Mouse (Mus musculus): ENCODE measurements around the gene Ppp1r16b.
A peak's percentile ranks its signal among the peaks of the same experiment; 100 is the strongest.
"Not testable (repeated sequence)": the region's sequence is repeated elsewhere in the genome, so short reads cannot be mapped to it uniquely, and the experiment has no call there.

The Ppp1r16b gene

DNA sequence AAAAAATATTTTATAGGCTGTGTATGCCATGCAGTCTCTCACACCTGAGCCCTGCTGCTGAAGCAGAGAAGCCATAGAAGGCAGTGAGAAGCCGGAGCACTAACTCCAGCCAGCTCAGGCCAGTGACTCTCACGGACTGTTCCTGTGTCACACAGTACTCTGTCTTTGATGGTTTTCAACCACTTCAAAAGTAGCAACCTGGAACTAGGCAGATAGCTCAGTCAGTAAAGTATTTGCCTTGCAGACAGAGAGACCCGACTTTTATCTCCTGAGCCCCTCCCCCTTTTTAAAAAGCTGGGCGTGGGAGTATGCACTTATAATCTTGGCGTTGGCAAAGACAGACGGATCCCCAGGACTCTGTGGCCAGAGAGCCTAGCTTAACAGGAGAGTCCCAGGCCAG, 58.6 kb downstream of the Ppp1r16b start:
- DNase-seq (ENCODE audit: low spot score in 2 of 2), result no peak

DNA sequence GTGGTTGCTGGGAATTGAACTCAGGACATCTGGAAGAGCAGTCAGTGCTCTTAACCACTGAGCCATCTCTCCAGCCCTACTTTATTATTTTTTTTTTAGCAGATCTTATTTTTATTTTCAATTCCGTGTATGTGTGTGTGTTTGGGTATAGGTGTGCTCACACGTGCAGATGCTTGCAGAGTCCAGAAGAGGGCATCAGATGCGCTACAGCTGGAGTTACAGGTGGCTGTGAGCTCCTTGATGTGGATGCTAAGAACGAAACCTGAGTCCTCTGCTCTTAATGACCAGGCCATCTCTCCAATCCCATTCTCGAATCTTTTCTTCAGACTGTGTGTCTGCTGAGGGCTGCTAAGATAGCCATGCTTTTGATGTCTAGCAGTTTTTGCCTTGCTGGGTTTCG, 61.1 kb downstream of the Ppp1r16b start:
- DNase-seq (ENCODE audit: low spot score in 2 of 2), result no peak

DNA sequence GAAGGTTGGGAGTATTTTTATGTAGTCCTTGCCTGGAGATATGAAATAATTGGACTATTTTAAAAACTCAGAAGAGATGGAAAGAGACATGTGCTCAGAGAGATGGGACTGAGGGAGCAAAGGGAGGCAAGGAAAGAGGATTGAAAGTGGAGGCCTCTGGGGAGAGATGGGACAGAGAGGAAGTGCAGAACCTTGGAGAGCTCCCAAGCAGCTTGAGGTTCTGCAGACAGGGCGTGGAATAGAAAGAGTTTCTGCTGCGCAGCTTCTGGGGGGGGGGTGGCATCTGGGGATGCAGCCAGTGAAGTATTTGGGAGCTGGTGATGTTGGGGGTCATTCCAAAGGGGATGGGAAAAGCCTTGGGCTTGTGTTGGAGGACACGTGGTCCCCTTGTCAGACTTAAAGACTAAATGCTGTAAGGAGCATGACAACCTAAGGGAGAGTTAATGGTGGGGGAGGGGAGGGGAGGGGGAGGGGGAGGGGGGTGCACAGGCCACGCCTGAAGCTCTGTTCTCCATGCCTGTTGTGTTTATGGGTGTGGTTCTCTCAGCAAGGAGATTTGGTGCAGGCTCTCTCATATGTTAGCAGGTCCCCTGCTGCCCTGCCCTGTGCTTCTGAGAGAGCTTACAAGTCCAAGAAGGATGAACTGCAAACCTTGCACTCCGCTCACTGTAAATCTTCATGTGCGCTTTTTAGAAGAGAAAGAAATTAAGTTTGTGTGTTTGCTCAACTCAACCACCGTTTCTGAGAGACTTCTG, 63.0 kb downstream of the Ppp1r16b start:
- no peak for DNase-seq (ENCODE audit: low spot score in 2 of 2)

DNA sequence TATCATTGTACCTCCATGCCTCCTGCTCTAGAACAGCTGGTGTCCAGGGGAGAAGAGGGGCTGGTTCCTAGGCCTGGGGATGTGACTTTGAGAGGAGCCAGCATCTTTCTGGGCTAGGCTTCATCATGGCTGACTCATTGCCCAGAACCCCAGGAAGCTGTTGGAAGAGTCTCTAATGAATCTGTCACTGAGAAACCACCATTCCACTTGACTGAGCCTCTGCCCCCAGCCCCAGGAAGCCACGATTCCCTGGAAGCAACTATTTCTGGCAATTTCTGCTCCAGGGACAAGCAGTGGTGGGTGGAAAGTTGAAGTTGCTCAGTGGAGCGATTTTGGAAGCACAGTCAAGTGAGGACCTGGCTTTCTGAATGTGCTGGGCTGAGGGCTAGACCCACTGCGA, 65.7 kb downstream of the Ppp1r16b start:
- peak in 1 of 2 experiments; percentile 44 for DNase-seq (ENCODE audit: low spot score in 2 of 2)

DNA sequence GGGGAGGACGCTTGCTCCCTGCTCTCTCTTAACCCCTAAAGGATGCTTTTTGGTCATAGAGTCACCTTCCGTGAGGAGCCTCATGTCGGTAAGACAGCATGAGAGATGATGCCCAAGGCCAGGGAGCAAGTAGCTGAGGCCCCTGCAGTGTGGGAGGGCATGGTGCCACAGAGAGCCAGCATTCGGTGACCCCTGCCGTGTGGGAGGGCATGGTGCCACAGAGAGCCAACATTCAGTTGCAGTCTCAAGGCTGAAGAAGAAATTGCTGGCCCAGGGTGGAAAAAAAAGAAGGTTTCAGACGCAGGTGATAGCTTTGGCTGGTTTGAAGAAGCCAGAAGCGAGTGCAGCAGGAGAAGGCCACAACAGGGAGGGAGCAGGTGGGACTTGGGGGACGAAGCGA, 67.3 kb downstream of the Ppp1r16b start:
- no peak for DNase-seq (ENCODE audit: low spot score in 2 of 2)

DNA sequence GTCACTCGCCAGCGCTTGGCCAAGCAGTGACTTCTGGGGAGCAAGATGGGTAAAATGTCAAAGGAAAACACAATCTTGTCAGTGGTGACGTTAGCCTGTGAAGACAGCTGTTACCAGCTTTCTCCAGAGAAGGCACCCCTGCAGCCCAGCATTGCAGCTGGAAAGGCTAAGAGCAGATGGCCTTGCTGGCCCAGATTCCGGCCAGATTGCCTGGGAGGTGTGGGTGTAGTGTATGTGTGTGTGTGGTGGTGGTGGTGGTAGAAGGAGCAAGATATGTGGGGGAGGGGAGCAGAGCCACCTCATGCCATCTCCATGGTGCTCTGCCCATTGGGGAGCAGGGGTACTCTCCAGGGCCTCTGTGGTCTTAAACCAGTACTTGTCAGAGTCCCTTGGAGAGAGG, 67.9 kb downstream of the Ppp1r16b start:
- DNase-seq (ENCODE audit: low spot score in 2 of 2), result peak in 1 of 2 experiments; percentile 63

DNA sequence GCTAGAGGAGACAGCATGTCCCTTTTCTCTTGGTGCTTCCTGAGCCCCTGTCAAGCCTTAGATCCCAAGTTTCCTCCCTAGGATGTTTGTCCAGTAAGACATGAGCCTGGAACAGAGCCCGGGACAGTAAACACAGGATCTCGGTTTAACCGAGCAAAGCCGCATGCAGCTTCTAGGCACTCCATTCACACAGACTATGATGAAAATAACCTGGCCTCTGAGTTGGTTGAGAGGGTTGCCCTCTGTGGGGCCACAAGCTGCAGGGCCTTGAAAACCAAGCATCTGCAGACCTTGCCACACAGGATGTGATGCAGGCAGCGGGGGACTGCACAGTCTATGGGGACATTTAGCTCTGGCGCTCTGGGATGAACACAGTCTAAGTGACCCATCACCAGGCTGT, 68.7 kb downstream of the Ppp1r16b start:
- DNase-seq (ENCODE audit: low spot score in 2 of 2), result no peak

DNA sequence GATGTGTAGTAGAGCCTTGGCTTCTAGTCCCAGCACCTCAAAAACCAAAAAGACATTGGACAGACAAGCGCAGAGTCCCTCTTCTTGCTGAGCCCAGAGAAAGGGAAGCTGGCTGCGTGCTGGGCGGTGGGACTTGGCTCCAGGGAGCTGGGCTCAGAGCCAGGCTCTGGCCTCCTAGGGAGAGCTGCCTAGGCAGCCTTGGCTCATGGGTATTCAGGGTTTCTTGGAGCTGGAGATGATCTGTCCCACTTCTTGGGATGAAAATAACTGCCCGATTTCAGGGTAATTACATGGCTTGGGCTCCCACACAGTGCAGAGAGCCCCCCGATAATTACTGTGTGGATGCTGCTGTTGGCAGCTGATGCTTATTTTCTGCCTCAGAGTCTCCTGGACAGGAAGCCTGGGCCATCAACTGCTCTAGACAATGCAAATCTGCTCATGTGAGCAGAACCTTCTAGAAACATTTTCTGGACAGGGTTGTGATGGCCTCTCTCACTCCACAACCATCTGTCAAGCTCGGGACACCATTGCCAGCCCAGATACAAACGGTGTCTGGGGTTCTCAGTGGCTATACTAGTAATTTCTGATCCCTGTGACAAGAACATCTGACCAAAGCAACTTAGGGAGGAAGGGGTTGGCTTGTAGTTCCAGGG, 69.4 kb downstream of the Ppp1r16b start:
- DNase-seq (ENCODE audit: low spot score in 2 of 2), result peak in 1 of 2 experiments; percentile 71

DNA sequence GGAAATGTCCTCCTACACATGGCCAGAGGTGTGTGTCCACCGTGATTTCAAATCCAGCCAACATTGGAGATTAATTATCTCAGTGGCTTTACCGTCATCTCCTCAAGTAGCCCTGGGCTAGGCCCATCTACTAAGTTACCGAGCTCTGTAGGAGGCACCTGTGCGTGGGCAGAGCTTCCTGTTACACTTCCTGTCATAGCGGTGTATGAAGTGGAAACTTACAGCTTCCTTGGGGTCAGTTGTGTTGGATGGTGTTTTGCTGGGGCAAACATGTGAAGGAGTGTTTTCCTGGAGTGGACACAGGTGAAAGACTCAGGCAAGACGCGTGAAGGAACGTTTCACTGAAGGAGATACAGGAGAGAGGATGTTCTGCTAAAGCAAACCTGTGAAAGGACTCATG, 70.1 kb downstream of the Ppp1r16b start:
- no peak for DNase-seq (ENCODE audit: low spot score in 2 of 2)

DNA sequence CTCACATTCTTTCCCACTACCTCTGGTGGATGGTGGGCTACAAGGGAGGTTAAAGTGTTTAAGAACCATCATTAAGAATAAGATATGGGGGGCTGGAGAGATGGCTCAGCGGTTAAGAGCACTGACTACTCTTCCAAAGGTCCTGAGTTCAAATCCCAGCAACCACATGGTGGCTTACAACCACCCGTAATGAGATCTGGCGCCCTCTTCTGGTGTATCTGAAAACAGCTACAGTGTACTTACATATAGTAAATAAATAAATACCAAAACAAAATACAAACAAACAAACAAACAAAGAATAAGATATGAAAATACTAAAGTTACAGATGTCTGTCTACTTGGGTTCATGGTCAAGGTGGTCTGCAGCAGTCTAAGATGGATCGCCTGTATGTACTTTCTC, 71.0 kb downstream of the Ppp1r16b start:
- not testable (repeated sequence) for DNase-seq (ENCODE audit: low spot score in 2 of 2)

DNA sequence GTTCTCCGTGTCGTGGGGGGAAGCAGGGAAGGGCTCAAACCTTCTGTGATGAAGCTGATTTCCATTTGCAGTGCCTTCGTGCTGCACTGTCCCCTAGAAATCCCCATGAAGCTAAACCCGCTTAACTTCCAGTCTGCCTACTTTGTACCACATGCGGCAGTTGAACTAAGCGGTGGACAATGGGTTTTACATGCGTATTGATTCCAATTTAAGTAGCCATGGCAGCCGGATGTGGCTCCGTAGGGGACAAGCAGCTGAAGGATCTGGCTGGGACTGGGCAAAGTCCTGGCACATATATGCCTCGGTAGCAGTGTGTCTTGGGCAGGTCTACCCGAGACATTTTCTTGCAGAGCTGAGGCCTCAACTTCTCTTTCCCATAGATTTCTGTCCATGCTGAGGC, 73.4 kb downstream of the Ppp1r16b start:
- no peak for DNase-seq (ENCODE audit: low spot score in 2 of 2)

DNA sequence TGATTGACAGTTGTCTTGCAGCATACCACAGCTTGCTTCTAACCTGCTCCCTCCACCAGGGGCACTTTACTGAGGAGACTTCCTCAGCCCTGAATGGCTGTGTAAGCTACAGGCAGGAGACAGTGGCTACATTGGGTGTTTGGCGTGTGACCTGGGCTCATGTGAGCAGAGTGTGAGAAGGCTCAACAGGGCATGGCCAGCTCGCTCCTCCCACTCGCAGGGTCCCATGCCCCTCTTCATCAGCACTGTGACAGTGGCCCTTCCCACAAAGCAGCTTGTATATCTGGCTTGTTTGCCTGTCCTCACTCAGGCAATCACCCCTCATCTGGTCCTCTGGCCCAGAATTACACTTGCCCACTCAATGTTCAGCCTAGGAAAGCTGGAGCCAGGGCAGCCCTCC, 73.9 kb downstream of the Ppp1r16b start:
- DNase-seq (ENCODE audit: low spot score in 2 of 2), result no peak

DNA sequence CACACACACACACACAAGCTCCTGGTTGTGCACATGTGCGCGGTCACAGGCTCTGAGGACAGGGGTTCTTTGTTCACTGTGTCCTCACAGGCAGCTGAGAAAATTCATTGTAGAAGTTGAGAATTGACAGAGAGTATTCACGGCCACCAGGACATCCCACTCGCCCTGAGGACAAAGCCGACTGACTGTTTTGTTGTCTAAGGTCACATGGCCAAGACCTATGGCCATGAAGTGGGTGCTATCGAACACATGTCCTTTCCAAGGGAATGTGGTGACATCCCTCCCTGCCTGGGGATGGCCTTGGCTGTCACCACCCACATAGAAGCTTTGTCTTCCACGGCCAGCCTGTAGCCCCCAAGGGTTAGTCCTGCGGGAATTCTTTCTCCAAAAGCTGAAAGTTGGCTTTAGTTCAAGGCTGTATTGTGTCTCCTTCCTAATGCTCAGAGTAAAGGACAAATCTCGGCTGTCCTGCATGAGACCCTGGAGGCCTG, 75.9 kb downstream of the Ppp1r16b start:
- DNase-seq (ENCODE audit: low spot score in 2 of 2), result no peak

DNA sequence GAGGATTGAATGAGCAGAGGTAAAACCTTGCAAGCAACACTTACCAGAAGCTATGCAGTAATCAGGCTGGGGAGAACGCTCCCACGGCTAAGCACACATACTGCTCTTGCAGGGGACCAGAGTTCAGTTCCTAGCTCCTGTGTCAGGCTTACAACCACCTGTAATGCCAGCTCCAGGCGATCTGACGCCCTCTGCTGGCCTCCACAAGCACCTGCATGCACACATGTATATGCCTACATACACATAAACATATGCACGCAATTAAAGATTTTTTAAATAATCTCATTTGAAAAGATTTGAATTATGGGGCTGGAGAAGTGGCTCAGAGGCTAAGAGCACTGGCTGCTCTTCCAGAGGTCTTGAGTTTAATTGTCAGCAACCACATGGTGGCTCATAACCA, 77.2 kb downstream of the Ppp1r16b start:
- DNase-seq (ENCODE audit: low spot score in 2 of 2), result no peak

DNA sequence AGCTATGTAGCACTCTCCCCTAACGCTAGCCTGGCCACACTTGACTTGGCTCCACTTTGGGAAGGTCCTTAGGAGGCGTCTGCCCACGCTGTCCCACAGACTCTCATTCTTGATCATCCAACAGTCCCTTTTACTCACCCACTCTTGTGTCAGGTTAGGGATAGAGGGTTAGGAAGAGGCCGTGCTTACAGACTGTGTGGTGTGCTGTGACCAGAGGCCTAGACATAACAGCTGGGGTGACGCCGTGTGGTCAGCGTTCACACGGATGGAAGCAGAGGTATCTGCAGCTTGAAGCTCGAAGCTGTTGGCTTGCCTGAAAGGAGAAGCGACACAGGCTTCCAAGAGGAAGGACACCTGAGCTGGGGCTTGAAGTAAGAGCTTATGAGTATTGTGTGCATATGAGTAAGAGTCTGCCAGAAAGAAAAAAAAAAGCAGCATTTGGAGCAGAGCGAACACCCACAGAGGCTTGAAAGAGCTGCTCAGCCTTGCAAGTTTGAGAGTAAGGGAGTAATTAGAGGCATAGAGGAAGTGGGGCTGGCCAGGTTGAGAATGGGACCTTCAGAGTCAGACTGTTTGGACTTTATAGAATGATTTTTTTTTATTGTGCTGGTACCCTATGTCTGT, 78.4 kb downstream of the Ppp1r16b start:
- DNase-seq (ENCODE audit: low spot score in 2 of 2), result no peak

DNA sequence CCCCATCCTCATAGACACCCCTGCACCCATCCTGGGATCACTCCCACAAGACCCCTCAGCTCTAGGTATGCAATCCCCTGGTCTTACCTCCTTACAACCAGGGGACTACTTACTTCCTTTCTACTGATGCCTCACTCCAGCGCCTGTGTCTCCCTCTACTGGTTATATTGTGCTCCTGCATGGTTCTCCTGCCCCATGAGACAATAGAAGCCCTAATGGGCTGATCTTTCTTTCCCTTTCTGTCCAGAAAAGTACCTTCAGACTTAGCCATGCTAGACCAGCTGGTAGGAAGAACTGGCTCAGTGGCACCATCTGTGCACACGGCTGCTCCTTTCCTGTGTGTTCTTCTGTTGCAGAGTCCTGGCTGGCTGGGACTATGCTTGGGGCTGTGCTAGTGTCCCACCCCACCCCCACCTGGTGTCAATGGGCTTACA, 79.9 kb downstream of the Ppp1r16b start:
- peak in 1 of 2 experiments; percentile 54 for DNase-seq (ENCODE audit: low spot score in 2 of 2)

DNA sequence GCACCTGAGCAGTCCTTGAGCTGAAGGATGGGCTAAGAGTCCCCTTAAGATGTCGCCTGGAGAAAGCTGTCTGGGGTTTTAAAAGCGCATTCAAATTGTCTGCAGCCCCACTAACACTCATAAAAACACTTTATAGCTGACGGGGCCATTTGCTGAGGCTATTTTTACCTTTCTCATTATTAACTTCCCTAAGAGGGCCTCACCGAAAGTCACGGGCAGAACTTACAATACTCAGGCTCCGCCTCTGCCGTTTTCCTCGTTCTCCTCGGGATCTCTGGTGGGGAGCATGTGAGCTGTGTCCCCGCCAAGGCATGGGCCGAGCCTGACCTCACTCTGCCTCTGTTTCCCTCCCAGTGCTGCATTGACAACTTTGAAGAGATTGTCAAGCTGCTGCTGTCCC, 81.0 kb downstream of the Ppp1r16b start:
- no peak for DNase-seq (ENCODE audit: low spot score in 2 of 2)

DNA sequence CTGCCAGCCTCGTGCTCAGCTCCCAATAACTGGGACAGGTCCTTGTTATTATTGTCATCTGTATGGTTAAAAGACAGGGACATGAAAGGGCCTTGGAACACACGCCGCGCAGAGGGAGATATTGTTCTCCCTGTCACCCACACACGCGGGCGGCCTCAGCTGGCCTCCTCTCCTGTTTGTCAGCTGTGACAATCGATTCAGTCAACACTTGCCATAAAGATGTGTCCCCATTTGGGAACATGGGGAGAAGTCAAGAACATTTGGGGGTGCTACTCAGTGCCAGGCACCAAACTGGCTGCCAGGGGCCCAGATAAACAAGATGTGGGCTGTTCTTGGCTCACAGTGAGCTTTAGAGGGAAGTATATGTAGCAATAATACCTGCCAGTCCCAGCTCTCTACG, 84.2 kb downstream of the Ppp1r16b start:
- no peak for DNase-seq (ENCODE audit: low spot score in 2 of 2)

DNA sequence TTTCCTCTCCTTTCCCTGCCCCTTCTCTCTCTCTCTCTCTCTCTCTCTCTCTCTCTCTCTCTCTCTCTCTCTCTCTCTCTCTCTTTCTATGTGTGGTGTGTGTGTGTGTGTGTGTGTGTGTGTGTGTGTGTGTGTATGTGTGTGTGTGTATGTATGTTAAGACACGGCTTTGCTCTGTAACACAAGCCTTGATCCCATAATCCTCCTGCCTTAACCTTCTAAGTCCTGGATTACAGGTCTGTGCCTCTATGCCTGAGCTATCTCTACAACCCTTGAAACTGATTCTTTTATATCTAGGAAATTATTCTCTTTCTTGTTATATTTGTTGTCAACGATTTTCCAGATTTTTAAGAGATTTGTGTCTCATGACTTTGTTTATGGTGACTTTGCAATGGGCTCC, 95.0 kb downstream of the Ppp1r16b start:
- no peak for DNase-seq (ENCODE audit: low spot score in 2 of 2)

DNA sequence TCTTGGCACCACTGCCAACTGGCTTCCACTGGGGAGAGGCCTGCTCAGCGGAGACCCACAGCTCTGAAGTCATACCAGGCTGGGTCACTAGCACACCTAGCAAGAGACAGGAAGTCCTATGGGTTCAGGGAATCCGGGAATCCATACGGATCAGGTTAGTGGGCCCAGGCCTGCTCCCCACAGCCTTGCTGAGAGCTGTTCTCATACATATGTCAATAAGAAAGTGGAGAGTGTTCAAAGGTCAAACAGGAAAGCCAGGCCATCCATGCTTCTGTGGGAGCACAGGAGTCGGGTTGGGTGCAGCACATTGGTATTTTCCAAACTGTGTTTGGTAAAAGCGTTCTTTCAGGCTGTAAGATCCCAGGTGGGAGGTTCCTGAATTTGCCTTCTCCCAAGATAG, 97.1 kb downstream of the Ppp1r16b start:
- no peak for DNase-seq (ENCODE audit: low spot score in 2 of 2)

DNA sequence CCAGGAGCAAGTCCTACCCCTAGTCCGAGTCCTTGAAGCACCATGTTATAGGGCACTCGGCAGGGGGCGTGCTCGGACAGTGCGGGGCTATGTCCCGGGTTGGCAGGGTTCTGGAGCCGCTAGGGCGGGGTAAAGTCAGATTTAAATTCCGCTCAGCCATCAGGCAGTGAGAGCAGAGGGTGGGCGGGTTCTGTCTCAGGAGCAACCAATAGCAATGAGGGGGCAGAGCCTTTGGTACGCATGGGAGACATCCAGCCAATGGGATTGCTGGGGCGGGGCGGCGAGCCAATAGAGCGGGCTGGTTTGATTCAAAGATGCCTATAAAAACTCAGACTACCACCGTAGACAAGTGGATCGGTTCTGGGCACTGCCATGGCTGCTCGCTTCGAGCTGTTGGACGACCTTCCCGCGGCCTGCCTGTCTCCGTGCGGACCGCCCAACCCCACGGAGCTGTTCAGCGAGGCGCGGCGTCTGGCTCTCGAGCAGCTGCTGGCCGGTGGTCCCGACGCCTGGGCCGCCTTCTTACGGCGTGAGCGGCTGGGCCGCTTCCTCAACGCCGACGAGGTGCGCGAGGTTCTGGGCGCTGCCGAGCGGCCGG, 102.6 kb downstream of the Ppp1r16b start, which contains the start of gene Fam83d:
Gene Fam83d, plus strand, starts transcription at position 352 of the 598 bp plus-strand sequence.
- peak; percentile 91 to 94 for DNase-seq (ENCODE audit: low spot score in 2 of 2)

DNA sequence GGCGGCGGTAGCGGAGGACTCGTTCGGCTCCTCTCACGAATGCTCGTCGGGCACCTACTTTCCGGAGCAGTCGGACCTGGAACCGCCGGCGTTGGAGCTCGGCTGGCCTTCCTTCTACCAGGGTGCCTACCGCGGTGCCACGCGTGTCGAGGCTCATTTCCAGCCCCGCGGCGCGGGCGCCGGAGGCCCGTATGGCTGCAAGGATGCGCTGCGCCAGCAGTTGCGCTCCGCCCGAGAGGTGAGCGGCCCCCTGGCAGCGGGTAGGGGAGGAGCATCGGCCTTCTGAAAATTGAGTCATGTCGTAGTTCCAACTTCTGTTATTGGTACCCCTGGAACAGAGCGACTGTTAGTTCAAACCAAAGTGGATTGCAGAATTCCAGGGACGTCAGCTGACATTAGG, 103.2 kb downstream of the Ppp1r16b start:
- no peak for DNase-seq (ENCODE audit: low spot score in 2 of 2)

Measured in frontal cortex, postnatal 36 days (tissue).